Mouse (Mus musculus) neutrophil, adult 59 days (primary cell): ENCODE measurements around the gene Ptch1. TPM values are rescaled to one million over a fixed set of nuclear protein-coding genes. Genes with fewer than 3 reads are reported as not detected.

Source experiments
- total RNA-seq, 2 experiments: library from RNA; stranded (reverse); gene quantifications; 1 replicate in 1 of 2; 2 replicates in 1 of 2; pipeline ENCODE4 v1.2.4; 2023

The Ptch1 gene
- total RNA-seq, result 1 to 10 TPM; 2.2 to 3.0 TPM

GRCm38 (mm10) chr13:63573256-63573835 is at the start of gene Ptch1:
TSS of gene Ptch1 (minus strand) at chr13:63573598.

GRCm38 (mm10) chr13:63496646-63497582 is 76.5 kb downstream of the Ptch1 start, which contains the start of gene Fancc:
TSS of gene Fancc (minus strand) at chr13:63497278.

Other genes with a start within 250 kb of the Ptch1 start
- gene Fancc, start 76.3 kb downstream of the Ptch1 start, total RNA-seq, result 10 to 100 TPM in 1 of 2 experiments, 1 to 10 TPM in 1; 8.7 to 12.7 TPM
- 10 to 100 TPM; 11.5 to 13.0 TPM for gene Ercc6l2, start 241.6 kb upstream of the Ptch1 start, total RNA-seq